Mouse (Mus musculus) central nervous system, embryonic 14 days (tissue): ENCODE data around the gene Parp3. TPM values are rescaled to one million over a fixed set of nuclear protein-coding genes. Genes with fewer than 3 reads are reported as not detected.

Experiments used
- polyA plus RNA-seq: library from polyadenylated mRNA; depleted of rRNA; stranded (reverse); fragments of >200 nt; gene quantifications from 2 replicates; pipeline ENCODE4 v1.2.3, GENCODE M21; 2012; rRNA removed

The Parp3 gene
- 2.0 and 3.3 TPM in 2 replicates for polyA plus RNA-seq

DNA sequence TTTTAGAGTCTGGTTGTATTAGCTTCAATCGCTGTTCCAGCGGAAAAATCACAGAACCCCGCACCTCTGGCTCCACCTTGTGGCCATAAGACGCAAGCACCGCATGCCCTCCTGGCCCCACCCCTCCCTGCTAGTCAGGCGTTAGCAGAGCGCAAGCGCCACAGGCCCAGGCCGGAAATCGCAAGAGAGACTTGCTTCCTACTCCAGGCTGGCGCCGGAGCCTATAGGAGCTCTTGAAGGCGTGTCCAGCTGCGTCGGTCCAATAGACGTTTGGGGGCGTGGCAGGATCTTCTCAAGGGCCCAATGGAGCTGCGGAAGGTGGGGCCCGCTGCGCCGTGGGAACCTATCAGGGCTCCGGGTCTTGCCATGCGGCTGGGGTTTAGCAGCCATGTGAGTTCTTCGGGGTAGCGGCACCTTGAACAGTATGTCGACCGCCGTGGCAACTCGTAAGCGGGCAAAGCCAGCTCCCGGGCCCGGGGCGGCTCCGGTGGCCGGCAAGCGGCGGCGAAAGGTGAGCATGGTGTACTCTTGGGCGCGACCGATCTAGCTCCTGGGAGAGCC lies at the start of gene Parp3:
Gene Parp3, minus strand, starts transcription at position 26 of the 561 bp plus-strand sequence.

DNA sequence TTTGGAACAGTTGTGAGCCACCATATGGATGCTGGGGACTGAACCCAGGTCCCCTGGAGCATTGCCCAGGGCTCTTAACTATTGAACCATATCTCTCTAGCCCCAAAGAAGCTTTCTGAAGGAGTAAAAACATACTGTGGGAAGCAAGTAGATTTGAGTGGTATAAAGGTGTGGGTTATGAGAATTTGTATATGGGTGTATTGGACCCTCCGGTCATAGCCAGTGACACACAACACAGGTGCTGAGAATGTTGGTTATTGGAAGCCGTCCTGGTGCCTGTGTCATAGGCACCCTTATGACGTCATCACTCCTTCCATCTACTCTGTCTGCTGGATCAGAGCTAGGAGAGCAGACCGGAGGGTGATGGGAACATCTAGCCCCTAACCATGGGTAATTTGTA lies 37.5 kb upstream of the Parp3 start, which contains the start of gene Iqcf5:
Gene Iqcf5, plus strand, starts transcription at position 301 of the 400 bp plus-strand sequence.

DNA sequence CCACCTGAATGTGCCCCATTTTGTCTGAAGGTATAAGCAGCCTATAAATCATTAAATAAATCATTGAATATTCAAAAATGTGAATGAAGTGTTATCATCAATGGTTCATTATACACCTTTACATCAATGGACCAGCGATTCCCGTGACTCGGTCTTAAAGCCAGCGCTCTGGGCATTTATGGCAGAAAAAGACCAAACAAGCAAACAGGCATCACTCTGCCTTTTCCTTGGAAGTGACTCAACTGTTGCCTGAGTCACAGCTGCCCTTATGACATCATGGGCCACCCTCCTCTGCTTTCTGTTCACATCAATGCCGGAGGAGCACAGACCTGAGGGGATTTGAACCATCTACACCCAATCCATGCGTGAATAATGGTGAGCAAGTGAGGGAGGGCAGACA lies 22.9 kb upstream of the Parp3 start, which contains the start of gene Iqcf1:
Gene Iqcf1, plus strand, starts transcription at position 301 of the 400 bp plus-strand sequence.

DNA sequence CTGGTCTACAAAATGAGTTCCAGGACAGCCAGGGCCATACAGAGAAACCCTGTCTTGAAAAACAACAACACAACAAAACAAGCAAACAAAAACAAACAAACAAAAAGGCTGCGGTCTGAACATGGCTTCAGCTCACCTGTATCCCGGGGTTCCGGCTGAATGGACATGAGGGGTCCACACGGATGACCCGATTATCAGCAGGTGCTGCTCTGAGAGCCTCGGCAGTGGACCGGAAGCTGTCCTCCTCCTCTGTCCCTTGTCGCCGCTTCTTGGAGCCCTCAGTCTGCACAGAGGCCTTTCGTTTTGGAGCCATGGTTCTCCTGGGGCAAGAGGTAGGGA lies 1.1 kb downstream of the Parp3 start, which contains the start of gene Rrp9:
Gene Rrp9, plus strand, starts transcription at position 301 of the 339 bp plus-strand sequence.

DNA sequence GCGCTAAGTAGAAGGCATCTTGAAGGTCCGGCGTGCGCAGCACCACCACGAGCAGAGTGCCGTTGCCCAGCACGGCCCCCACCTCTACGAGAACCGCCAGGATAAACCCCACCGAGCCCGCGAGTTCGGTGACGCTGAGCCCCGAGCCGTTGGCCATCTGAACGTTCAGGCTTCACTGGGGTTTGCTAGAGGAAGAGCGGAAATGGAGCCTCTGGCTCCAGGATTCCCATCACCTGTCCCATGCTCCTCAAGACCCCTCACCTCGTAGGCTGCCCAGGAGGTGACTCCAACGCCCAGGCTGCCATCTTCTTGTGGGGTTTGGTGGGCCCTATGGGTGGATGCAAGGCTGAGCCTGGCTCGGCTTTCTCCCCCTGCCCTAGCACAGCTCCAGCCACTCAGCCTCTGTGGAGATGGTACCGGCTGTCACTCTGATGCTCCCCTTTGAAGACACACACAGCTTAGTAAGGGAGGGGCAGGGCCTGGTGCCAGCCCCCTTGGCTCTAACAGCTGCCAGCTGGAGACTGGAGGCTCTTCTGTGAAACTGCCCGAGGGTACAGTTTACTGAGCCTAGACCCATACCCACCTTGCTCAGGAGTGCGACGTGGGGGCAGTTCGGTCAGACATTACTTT lies 11.1 kb downstream of the Parp3 start, which contains the start of gene Gpr62:
Gene Gpr62, minus strand, starts transcription at position 368 of the 630 bp plus-strand sequence.

DNA sequence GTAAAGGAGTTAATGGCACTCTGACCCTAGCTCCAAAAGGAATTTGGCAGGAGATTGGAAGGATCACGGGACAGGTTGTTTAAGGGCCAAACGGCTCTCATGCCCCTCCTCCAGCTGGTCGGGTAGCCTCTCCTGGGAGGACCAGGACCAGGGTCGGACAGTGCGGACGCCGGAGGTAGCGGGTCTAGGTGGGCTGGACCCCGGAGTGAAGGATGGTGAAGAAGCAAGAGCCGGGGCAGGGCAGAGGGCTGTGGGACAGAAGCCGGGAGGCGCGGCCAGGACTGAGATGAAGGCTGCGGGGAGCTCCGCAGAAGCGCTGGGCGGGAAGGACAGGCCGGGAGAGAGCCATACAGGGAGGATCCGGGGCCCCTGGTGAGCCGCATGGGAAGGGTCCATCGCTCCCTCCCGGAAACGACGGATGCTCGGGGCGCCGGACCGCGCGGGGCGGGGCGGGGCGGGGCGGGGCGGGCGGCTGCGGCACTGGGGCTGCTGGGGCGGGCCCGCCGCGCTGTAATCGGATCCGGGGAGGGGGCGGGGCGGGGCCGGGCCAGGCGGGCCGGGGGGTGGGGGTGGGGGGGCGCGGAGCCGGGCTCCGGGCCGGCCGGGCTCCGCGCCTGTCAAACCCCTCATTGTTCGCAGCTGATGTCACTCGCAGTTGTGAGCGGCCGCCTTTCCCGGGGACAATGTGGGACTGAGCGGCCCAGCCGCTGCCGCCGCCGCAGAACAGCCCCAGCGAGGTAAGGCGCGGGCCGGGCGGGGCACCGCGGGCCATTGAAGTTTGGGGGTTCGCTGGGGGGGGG lies 23.3 kb downstream of the Parp3 start, which contains the start of gene Pcbp4:
Gene Pcbp4, plus strand, starts transcription at position 21 of the 800 bp plus-strand sequence.

DNA sequence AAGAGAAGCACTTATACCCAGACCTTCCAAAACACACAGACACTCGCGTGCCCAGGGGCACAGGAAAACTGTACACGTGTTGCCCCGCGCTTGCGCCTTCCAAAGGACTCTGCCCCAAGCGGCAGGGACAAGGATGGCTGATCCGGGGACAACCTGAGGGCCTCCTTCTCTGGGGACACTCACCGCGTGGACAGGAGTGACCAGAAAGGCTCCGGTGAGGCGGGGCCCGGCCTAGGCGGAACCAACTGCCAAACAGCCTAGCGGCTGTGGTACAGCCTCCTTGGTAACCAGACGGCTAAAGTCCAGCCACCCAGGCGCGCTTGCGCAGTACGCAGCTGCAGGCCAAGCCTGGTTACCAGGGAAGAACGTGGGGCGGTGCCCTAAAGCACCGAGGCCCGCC lies 29.4 kb downstream of the Parp3 start, which contains the start of the genes Abhd14b and Abhd14a:
Gene Abhd14b, plus strand, starts transcription at position 112 of the 400 bp plus-strand sequence.
Gene Abhd14a, minus strand, starts transcription at position 331 of the 400 bp plus-strand sequence.

DNA sequence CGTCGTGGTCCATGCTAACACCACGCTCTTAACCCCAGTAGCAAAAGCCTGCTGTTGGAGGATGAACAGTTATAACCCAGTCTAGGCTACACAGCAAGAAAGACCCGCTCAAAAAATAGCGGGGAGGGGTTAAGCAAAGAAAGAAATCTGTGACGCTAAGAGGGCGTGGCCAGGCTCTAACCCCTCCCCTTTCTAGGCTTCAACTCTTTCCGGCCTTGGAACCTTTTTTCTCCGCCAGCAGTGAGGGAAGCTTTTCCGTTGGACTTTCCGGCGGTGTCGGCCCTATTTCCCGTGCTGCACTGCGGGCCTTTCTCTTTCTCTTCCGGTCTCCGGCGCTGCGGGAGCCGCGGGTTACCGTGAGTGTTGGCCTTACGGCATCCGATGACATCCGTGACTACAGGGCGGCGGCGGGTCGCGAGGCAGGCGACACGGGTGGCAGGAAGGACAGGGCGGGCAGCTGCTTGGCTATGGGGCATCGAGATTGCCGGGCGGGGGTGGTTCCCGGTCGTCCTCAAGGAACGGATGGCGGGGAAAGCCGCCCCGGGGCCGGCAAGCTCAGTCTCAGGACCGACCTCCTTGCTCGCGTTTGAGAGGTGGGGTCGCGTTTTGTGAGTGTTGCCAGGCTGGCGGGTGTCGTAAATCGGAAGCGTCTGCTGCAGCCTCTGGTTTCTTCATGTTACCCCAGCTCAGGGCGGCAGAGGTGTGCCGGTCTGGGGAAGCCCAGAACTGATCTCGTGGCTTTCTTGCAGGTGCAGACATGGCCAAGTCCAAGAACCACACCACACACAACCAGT lies 47.3 kb downstream of the Parp3 start, which contains the start of gene Rpl29:
Gene Rpl29, plus strand, starts transcription at position 234 of the 794 bp plus-strand sequence.

Other genes starting within 250 kb of the Parp3 start
- gene Alas1, start 228.3 kb downstream of the Parp3 start, polyA plus RNA-seq: 88.5 and 96.6 TPM in 2 replicates
- gene Poc1a, start 195.9 kb downstream of the Parp3 start, polyA plus RNA-seq: 12.0 and 12.3 TPM in 2 replicates
- 33.3 and 48.3 TPM in 2 replicates for gene Dusp7, start 108.3 kb downstream of the Parp3 start, polyA plus RNA-seq
- gene Rpl29, start 47.5 kb downstream of the Parp3 start, polyA plus RNA-seq: 818 and 832 TPM in 2 replicates
- 22.9 and 23.0 TPM in 2 replicates for gene Acy1, start 38.6 kb downstream of the Parp3 start, polyA plus RNA-seq
- gene Abhd14b, start 29.5 kb downstream of the Parp3 start, polyA plus RNA-seq: 15.2 and 23.0 TPM in 2 replicates
- 56.2 and 65.9 TPM in 2 replicates for gene Abhd14a, start 29.3 kb downstream of the Parp3 start, polyA plus RNA-seq
- gene Pcbp4, start 23.7 kb downstream of the Parp3 start, polyA plus RNA-seq: 528 and 567 TPM in 2 replicates
- gene Gpr62, start 11.0 kb downstream of the Parp3 start, polyA plus RNA-seq: 0.29 and 0.65 TPM in 2 replicates
- 44.2 and 44.7 TPM in 2 replicates for gene Rrp9, start 986 bp downstream of the Parp3 start, polyA plus RNA-seq
- gene Iqcf1, start 23.0 kb upstream of the Parp3 start, polyA plus RNA-seq: not detected in 2 replicates
- gene Iqcf5, start 37.6 kb upstream of the Parp3 start, polyA plus RNA-seq: not detected in 2 replicates
- not detected in 2 replicates for gene Iqcf3, start 84.7 kb upstream of the Parp3 start, polyA plus RNA-seq
- not detected in 2 replicates for gene Iqcf4, start 94.0 kb upstream of the Parp3 start, polyA plus RNA-seq
- not detected in 2 replicates for gene Iqcf6, start 149.6 kb upstream of the Parp3 start, polyA plus RNA-seq
- gene Grm2, start 179.1 kb upstream of the Parp3 start, polyA plus RNA-seq: 7.3 and 7.7 TPM in 2 replicates
- 41.9 and 48.5 TPM in 2 replicates for gene Tex264, start 209.0 kb upstream of the Parp3 start, polyA plus RNA-seq